Mouse (Mus musculus): ENCODE results near the gene Sim2.

- TF ChIP-seq POLR2A (IDR thresholded peaks at IDR 0.05; ENCODE audit: insufficient read length, low read depth) (no peak), CEBPB (IDR thresholded peaks at IDR 0.05; ENCODE audit: insufficient read depth, poor library complexity, severe bottlenecking) (no peak), USF1 (IDR thresholded peaks at IDR 0.05; ENCODE audit: low read depth) (no peak), TCF3 (IDR thresholded peaks at IDR 0.05; ENCODE audit: insufficient read length, low read depth) (no peak), POLR2AphosphoS2 (IDR thresholded peaks at IDR 0.05; ENCODE audit: insufficient read length, low read depth) (no peak), MYOD1 (IDR thresholded peaks at IDR 0.05; ENCODE audit: control insufficient read depth in 1 of 3, insufficient read length in 2 of 3, low read depth in 2 of 3) (no peak), MAX (IDR thresholded peaks at IDR 0.05; ENCODE audit: low read depth) (no peak), MYOG (IDR thresholded peaks at IDR 0.05; ENCODE audit: control insufficient read depth in 1 of 3, insufficient read depth in 1 of 3, insufficient read length in 2 of 3, low read depth in 2 of 3) (no peak), TCF12 (IDR thresholded peaks at IDR 0.05; ENCODE audit: insufficient read depth, poor library complexity, severe bottlenecking) (no peak)
Measured at GRCm38 (mm10) chr16:94088819-94089692, 4.3 kb downstream of the Sim2 start.

Measured in myocyte (in vitro differentiated cells).